Mouse (Mus musculus): Measurements from ENCODE around the gene Rundc3a. TPM values are rescaled to one million over a fixed set of nuclear protein-coding genes. Genes with fewer than 3 reads are reported as not detected.
"Not testable (repeated sequence)": the region's sequence is repeated elsewhere in the genome, so short reads cannot be mapped to it uniquely, and the experiment has no call there.

Rundc3a gene
- total RNA-seq, 2 experiments from 2014 or later, result 413 to 422 TPM

GRCm38 (mm10) chr11:102408344-102408876 is 15.2 kb downstream of the Rundc3a start:
- peak; percentile 91 to 98 for DNase-seq (ENCODE audit: low spot score in 2 of 2)

GRCm38 (mm10) chr11:102408888-102409794 is 15.9 kb downstream of the Rundc3a start:
- DNase-seq (ENCODE audit: low spot score in 2 of 2), result no peak

- no peak for DNase-seq (ENCODE audit: low spot score in 2 of 2)
Measured at GRCm38 (mm10) chr11:102409795-102410330, 16.7 kb downstream of the Rundc3a start.

- not testable (repeated sequence) for DNase-seq (ENCODE audit: low spot score in 2 of 2)
Measured at GRCm38 (mm10) chr11:102410345-102410744, 17.1 kb downstream of the Rundc3a start.

GRCm38 (mm10) chr11:102411061-102411460 is 17.9 kb downstream of the Rundc3a start:
- DNase-seq (ENCODE audit: low spot score in 2 of 2), result no peak

GRCm38 (mm10) chr11:102411704-102412103 is 18.5 kb downstream of the Rundc3a start:
- DNase-seq (ENCODE audit: low spot score in 2 of 2), result peak; percentile 84 to 92

GRCm38 (mm10) chr11:102413059-102413458 is 19.9 kb downstream of the Rundc3a start:
- no peak for DNase-seq (ENCODE audit: low spot score in 2 of 2)

- DNase-seq (ENCODE audit: low spot score in 2 of 2), result no peak
Measured at GRCm38 (mm10) chr11:102415034-102415802, 22.0 kb downstream of the Rundc3a start.

- no peak for DNase-seq (ENCODE audit: low spot score in 2 of 2)
Measured at GRCm38 (mm10) chr11:102417160-102417559, 24.0 kb downstream of the Rundc3a start.

- DNase-seq (ENCODE audit: low spot score in 2 of 2), result no peak
Measured at GRCm38 (mm10) chr11:102418887-102419286, 25.7 kb downstream of the Rundc3a start.

GRCm38 (mm10) chr11:102421559-102421958 is 28.4 kb downstream of the Rundc3a start:
- DNase-seq (ENCODE audit: low spot score in 2 of 2), result no peak

- no peak for DNase-seq (ENCODE audit: low spot score in 2 of 2)
Measured at GRCm38 (mm10) chr11:102424666-102425065, 31.5 kb downstream of the Rundc3a start.

- DNase-seq (ENCODE audit: low spot score in 2 of 2), result no peak
Measured at GRCm38 (mm10) chr11:102425555-102426316, 32.5 kb downstream of the Rundc3a start.

GRCm38 (mm10) chr11:102428981-102429540 is 35.9 kb downstream of the Rundc3a start:
- no peak for DNase-seq (ENCODE audit: low spot score in 2 of 2)

GRCm38 (mm10) chr11:102429551-102429950 is 36.3 kb downstream of the Rundc3a start:
- DNase-seq (ENCODE audit: low spot score in 2 of 2), result no peak

GRCm38 (mm10) chr11:102430121-102431017 is 37.2 kb downstream of the Rundc3a start, which contains the start of gene Grn:
Grn (plus strand) TSS chr11:102430315.
- peak; percentile 84 to 96 for DNase-seq (ENCODE audit: low spot score in 2 of 2)

GRCm38 (mm10) chr11:102431018-102431645 is 37.9 kb downstream of the Rundc3a start:
- DNase-seq (ENCODE audit: low spot score in 2 of 2), result peak; percentile 69 to 79

- no peak for DNase-seq (ENCODE audit: low spot score in 2 of 2)
Measured at GRCm38 (mm10) chr11:102431728-102432114, 38.5 kb downstream of the Rundc3a start.

Measured in layer of hippocampus, postnatal 14 days (tissue).